Mouse (Mus musculus): ENCODE data around the gene Ctnnd2.

The Ctnnd2 gene

DNA sequence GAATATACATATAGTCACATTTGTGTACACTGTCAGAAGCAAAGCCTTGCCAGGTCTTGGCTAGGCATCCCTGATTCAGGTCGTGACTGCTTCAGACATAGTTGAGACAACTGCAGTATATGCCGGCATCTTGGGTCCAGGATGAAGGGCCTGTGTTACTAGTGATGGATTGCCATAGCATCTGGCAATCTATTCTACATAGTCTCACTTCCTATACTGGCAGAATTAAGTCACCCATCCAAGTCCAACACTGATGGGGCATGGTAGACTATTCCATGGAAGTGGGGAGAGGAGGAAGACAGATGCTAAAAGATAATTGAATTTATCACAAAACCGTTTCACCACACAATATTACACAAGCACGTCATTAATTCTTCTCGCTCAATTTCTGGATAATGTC is 369.1 kb downstream of the Ctnnd2 start:
- DNase-seq = no peak

DNA sequence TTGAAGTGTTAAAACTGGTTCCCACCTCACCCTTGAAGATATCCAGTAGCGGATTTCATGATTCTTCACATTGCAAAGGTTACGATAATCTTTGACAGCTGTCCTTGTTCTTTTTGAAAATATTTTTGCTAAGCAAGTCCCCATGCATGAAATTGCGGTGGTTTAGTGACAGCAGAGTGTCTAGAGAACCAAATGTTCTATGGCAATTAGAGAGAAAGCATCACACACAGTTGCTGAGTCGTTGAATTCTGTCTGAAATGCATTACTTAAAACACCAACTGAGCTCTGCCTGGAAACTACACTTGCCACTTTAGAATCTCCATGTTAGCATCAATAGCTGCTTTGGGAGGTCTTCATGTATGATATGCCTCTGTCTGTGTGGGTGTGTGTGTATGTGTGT is 375.9 kb downstream of the Ctnnd2 start:
- DNase-seq = no peak

GRCm38 (mm10) chr15:30550956-30551355 is 378.6 kb downstream of the Ctnnd2 start:
- DNase-seq = no peak

DNA sequence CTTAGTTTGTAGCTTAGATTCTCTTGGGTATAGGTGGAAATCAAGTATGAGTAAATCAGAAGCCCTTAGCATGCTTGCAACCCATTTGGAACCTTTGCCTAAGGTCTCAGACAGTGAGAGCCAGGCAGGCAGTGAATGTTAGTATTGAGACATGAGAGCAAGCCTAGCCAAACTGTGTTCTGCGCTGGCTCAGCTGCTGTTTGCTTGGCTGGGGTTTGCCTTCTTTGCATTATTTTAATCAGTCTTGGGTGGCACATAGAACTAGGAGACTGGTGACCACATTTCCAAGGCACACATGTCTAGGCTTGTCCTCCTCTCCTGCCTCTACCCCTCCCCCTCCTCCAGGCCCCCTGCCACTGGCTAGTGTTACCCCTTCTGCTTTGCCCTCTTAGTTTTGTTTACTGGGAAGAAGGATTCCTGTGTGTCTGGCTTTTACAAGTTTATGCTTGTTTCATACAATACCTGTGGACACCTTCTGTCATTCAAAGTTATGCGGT is 381.6 kb downstream of the Ctnnd2 start:
- DNase-seq = peak in 1 of 2 experiments; percentile 10

- no peak for DNase-seq
These were observed 383.4 kb downstream of the Ctnnd2 start for GRCm38 (mm10) chr15:30555787-30556186.

DNA sequence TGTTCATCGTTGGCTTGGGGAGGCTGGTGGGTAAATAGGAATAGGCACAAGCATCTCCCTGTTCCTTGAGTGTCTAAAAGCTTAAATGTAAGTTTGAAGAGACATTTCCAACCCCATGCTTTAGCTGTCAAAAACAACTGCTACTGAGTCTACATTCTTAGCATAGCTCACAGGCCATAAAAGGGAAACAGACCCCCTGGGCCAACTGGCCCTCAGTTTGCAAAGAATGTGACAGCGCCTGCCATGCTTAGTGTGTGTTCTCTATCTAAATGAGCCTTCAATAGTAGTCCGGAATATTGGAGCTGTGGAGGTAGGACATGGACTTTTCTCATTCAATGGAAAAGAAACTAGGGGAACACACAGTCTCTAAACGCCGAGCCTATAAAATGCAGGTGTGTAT is 390.0 kb downstream of the Ctnnd2 start:
- DNase-seq = no peak

GRCm38 (mm10) chr15:30564594-30564993 is 392.2 kb downstream of the Ctnnd2 start:
- DNase-seq = no peak

DNA sequence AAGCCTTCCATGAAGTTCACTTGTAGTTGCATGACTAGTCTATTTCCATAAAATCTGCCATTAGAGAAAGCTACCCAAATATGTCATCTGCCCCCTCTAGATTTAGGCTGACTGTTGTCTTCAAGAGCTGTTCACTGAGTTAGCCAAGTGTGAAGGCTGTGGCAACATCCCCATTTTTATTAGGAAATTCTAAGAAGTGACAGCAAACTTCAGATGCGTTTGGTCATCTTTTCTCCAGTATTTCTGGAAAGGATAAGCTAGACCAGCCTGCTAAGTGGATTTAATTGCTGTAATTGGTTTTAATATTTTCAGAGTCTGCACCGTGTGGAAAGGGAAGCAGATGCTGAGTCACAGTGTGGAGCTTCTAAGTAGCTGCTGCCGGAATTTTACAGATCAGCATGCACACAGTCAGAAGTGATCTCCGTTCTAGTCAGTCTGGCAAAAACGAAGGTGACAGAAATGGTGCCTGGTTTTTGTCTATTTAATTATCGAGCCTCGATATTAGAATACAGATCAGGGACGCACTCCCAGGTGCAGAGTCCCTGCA is 397.9 kb downstream of the Ctnnd2 start:
- peak; percentile 12 to 27 for DNase-seq

DNA sequence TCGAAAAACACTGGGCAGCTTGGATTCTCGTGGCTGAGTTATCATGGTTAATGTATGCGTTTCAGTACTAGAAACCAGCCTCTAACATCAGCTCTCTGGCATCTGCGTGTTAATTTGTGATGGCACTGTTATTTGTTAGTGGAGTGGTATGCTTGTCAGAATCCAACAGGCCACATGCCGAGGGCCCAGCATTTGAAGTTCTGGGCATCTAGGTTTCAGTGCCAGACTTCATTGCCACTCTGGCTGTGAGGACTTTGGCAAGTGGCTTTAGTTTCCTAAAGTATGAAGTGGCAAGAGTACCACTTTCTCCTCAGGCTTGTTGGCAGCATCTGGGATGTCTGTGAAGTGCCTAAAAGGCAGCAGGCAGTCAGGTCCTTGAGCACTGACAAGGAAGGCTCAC is 415.1 kb downstream of the Ctnnd2 start:
- peak; percentile 9 to 41 for DNase-seq

- no peak for DNase-seq
These were observed 418.5 kb downstream of the Ctnnd2 start for GRCm38 (mm10) chr15:30590865-30591264.

GRCm38 (mm10) chr15:30595507-30595906 is 423.1 kb downstream of the Ctnnd2 start:
- DNase-seq = no peak

DNA sequence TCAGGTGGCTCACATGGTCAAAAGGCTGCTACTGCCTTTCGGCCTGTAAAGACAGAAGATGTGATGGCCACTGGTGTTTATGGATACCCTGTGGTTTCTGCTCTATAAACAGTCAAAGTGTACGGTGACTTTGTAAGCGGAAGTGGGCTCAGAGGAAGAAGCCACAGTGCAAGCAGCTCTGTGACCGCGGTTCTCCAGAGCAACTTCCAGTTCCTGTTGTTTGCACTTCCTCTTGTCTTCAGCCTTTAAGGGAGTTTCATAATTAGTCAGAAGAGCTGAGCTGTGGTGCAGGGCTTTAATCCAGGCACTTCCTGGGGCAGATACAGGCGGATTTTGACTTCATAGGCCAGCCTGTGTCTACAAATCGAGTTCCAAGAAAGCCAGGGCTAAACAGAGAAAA is 438.2 kb downstream of the Ctnnd2 start:
- no peak for DNase-seq

GRCm38 (mm10) chr15:30615451-30615850 is 443.1 kb downstream of the Ctnnd2 start:
- no peak for DNase-seq

- no peak for DNase-seq
These were observed 444.5 kb downstream of the Ctnnd2 start for GRCm38 (mm10) chr15:30616861-30617260.

DNA sequence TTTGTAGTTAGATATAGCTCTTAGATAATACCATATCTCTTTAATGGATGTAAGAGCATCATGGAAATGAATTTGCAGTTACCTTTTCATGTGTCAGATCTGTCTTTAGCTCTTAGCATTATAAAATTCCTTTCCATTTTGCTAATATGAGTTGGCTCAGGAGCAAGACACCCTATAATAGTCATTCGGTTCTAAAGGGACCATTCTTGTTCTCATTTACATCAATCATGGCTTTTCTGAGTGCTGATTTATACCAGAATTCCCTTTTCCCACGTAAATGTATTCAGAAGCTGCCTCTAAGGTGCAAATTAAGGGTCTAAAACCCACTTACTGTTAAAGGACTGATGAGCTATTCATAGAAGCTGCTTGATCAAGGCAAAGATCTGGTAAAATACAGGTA is 445.5 kb downstream of the Ctnnd2 start:
- no peak for DNase-seq

- DNase-seq = no peak
These were observed 456.1 kb downstream of the Ctnnd2 start for GRCm38 (mm10) chr15:30628524-30628923.

DNA sequence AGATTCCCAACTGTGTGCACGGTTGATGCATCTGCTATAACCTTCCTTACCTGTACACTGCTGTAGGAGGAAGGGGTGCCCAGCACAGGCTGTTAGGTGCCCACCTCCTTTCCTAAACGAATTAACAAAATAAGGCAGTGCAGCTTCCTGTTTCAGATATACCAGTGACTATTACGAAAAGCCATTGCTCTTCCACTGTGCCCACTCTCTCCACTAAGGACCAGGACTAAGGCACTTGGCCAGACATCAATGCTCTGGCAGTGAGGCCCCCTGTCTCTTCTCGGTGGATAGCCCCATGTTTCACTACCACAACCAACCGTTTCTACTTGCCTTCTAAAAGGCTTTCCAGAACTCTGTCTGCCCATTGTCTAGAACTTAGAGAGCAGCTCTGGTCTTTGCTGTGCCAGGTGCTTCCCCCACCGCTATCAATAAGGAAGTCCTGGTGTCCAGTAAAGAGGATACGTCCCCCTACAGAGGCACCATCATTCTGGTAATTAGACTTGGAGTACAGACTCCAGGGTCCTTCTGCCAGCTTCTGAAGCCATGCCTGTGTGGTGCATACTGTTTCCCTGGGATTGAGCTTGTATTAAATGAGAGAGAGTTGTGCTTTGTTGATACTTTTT is 459.8 kb downstream of the Ctnnd2 start:
- no peak for DNase-seq

GRCm38 (mm10) chr15:30633917-30634316 is 461.5 kb downstream of the Ctnnd2 start:
- no peak for DNase-seq

- no peak for DNase-seq
These were observed 462.1 kb downstream of the Ctnnd2 start for GRCm38 (mm10) chr15:30634522-30634921.

DNA sequence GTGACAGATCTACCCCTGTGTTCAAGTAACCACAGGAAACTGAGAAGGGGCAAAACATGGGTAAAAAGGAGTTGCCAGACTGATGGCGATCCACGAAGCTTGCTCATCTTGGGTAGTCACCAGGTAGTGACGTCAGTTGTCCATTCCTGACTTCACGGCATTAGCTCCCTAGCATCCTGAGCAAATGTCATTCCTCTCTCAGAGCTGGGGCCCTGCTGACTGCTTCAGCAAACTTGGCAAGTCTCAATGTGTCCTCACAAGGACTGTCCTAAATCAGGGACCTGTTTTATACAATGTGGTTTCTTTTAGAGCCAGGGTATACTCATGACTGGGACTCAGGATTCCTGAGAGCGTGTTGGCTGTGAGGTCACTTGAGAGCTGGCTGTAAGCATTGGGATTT is 468.3 kb downstream of the Ctnnd2 start:
- DNase-seq = peak; percentile 11 to 18

DNA sequence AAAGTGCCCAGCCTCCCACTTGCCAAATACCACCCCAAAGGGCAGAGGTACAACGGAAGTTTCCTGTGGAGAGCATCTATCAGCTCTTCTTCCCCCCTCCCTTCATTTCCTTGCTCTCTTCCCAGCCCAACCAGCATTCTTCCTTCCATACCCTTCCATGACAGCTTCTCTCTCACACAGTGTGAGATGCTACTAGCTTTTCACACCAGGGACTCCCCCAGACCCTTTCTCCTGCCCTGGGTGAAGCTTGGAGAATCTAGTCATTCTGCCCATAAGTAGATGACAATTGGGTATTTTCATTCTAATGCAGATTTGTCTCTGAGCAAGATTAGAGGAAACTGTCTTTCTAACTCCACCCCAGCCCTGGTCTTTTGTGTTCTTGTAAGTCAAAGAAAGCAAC is 473.3 kb downstream of the Ctnnd2 start:
- DNase-seq = no peak

- DNase-seq = peak; percentile 64 to 66
These were observed 474.4 kb downstream of the Ctnnd2 start for GRCm38 (mm10) chr15:30646501-30647431.

GRCm38 (mm10) chr15:30647679-30648311 is 475.4 kb downstream of the Ctnnd2 start:
- DNase-seq = peak; percentile 59 to 75

Measured in cerebellum, postnatal 10 days (tissue).